Mouse (Mus musculus) forebrain, embryonic 11.5 days (tissue): ENCODE measurements around the gene Usp42. TPM values are rescaled to one million over a fixed set of nuclear protein-coding genes. Genes with fewer than 3 reads are reported as not detected.

Experiments used
- ATAC-seq: fragments of 200-750 bp; cut with Nextera tagmentation; replicated peaks from 2 replicates; pipeline ENCODE4 v1.8.0; 2017; ENCODE audit warnings: moderate TSS enrichment; ENCODE audit not compliant: low FRiP score
- DNase-seq: peaks from one replicate; pipeline ENCODE4 v3.0.0-alpha.2; 2017; ENCODE audit warnings: low spot score
- H3K27ac ChIP-seq: fragments of 300-500 bp; sonication (generic); 2 replicates; pipeline ENCODE4 v1.5.1; 2014; ENCODE audit warnings: low read depth, low read length
- H3K27me3 ChIP-seq: fragments of 300-500 bp; sonication (generic); 2 replicates; pipeline ENCODE4 v1.6.1; 2014; ENCODE audit warnings: mild to moderate bottlenecking, low read length, mixed read lengths; ENCODE audit not compliant: control insufficient read depth, insufficient read depth
- H3K36me3 ChIP-seq: fragments of 300-500 bp; sonication (generic); 2 replicates; pipeline ENCODE4 v1.6.1; 2014; ENCODE audit warnings: mild to moderate bottlenecking, low read length, moderate library complexity, mixed read lengths; ENCODE audit not compliant: control insufficient read depth, insufficient read depth
- H3K4me1 ChIP-seq: fragments of 300-500 bp; sonication (generic); replicated peaks from 2 replicates; pipeline ENCODE4 v1.6.1; 2014; ENCODE audit warnings: low read length, mixed read lengths; ENCODE audit not compliant: control insufficient read depth, insufficient read depth
- H3K4me2 ChIP-seq: fragments of 300-500 bp; sonication (generic); 2 replicates; pipeline ENCODE4 v1.6.1; 2014; ENCODE audit warnings: low read depth, mild to moderate bottlenecking, low read length, moderate library complexity, mixed read lengths; ENCODE audit not compliant: severe bottlenecking
- H3K4me3 ChIP-seq: fragments of 300-500 bp; sonication (generic); 2 replicates; pipeline ENCODE4 v1.5.1; 2014; ENCODE audit warnings: low read depth, low read length
- H3K9ac ChIP-seq: fragments of 300-500 bp; sonication (generic); 2 replicates; pipeline ENCODE4 v1.6.1; 2014; ENCODE audit warnings: low read length
- H3K9me3 ChIP-seq: fragments of 300-500 bp; sonication (generic); 2 replicates; pipeline ENCODE4 v1.6.1; 2016; ENCODE audit warnings: low read length, mixed read lengths; ENCODE audit not compliant: control insufficient read depth
- WGBS: fragments of 180-500 bp; shearing (Covaris S2); extraction: QIAGEN DNeasy Blood & Tissue Kit; methylation state at CpG from one replicate; pipeline ENCODE4 v1.1.7; 2014; 5-methylcytosine and 5-hydroxymethylcytosine counted together
- polyA plus RNA-seq: library from polyadenylated mRNA; unstranded; fragments of >200 nt; fragmentation: Nextera tagmentation; extraction: Ambion mirVana; gene quantifications from 2 replicates; pipeline ENCODE4 v1.2.1, GENCODE M21; 2014

Usp42 gene
- polyA plus RNA-seq, 1 experiment from 2014 or later, result 35.5 TPM

DNA sequence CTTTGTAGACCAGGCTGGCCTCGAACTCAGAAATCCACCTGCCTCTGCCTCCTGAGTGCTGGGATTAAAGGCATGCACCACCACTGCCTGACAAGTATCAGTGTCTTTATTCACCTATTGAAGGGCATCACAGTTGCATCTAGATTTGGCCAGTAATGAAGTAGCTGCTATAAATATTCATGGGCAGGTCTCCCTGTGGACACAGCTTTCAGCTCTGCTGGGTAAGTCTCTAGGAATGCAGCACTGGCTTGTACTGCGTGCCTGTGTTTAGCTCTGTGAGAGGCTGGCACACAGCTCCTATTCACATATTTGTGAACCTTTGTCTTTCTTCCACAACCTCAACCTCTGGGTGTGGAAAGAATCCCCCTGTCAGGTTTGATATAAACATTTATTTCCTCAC is 63.2 kb downstream of the Usp42 start:
- H3K4me1 ChIP-seq, result no peaks in the 10 kb centered on the region
- ATAC-seq (no peak), DNase-seq (no peak)
- no peaks in the 10 kb centered on the region for H3K9me3 ChIP-seq
- 59% methylated on average over 2 of the region's 2 CpGs for WGBS
- H3K36me3 ChIP-seq, result no peaks in the 10 kb centered on the region
- H3K4me2 ChIP-seq, result no peak overlapping the region
- no peak overlapping the region for H3K4me3 ChIP-seq
- no peaks in the 10 kb centered on the region for H3K27me3 ChIP-seq
- H3K27ac ChIP-seq, result no peak overlapping the region
- no peak overlapping the region for H3K9ac ChIP-seq

DNA sequence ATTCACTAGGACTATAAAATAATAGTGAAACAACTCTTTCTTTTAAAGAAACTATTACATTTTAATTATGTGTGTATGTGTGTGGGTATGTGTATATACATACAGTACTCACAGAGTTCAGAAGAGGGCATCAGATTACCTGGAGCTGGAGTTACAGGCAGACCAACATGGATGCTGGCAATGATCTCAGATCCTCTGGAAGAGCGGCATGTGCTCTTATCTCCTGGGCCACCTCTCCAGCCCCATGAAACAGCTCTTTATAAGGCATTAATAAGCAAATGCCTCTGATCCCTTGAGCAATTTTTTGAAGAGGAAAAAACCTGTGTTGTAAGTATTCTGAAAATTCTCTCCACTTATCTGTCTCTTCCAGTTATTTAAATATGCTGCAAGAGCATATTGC is 66.1 kb downstream of the Usp42 start:
- DNase-seq (no peak), ATAC-seq (no peak)
- Histone ChIP-seq H3K9ac (no peak overlapping the region), H3K4me2 (no peak overlapping the region), H3K36me3 (no peaks in the 10 kb centered on the region), H3K4me3 (no peak overlapping the region), H3K27me3 (no peaks in the 10 kb centered on the region), H3K4me1 (no peaks in the 10 kb centered on the region), H3K27ac (no peak overlapping the region), H3K9me3 (no peaks in the 10 kb centered on the region)
- 100% methylated on average over 1 of the region's 1 CpGs for WGBS

DNA sequence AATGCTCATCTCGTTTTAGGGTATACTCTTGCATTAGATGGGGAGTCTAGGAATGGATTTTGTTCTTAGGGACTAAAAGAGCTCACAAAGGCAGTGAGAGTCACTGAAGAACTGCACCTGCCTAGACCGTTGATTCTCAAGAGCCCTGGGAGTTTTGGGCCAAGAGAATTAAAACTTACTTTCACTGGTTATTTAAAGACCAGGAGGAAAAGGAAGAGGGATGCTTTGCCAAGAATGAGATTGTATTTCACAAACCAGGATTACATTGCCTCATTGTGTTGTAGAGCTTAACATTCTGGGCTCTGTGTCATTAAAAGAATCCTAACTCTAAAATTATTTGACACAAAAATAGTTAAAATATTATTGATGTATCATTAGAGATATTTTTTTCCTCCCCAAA is 66.5 kb downstream of the Usp42 start:
- ATAC-seq (no peak), DNase-seq (no peak)
- Histone ChIP-seq H3K9me3 (no peaks in the 10 kb centered on the region), H3K36me3 (no peaks in the 10 kb centered on the region), H3K27me3 (no peaks in the 10 kb centered on the region), H3K4me1 (no peaks in the 10 kb centered on the region), H3K27ac (no peak overlapping the region), H3K4me3 (no peak overlapping the region), H3K4me2 (no peak overlapping the region), H3K9ac (no peak overlapping the region)
- 77% methylated on average over 2 of the region's 2 CpGs for WGBS

DNA sequence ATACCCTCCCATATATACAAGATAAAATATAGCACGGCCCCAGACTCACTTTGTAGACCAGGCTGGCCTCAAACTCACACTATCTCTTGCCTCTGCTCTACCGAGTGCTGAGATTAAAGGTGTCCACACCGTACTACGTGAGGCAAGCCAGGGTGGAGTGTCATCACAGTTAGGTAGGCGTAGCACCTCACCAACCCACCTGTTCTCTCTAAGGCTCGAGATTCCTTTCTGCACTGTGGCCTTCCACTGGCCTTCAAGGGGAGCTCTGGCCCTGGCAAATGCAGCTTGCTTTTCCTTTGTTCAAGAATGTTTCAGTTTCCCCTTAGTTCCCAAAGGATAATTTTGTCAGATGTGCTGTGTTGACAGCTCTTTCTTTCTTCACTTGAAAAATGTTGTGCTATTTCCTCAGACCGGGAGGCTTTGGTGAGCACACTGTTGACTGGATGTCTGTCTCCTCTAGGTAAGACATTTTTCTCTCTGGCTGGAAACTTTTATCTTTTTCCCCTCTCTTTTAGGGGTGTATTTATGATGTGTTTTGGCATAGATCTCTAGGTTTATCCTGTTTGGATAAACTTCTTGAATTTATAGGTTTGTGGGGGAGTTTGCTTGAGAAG is 68.9 kb downstream of the Usp42 start:
- H3K27me3 ChIP-seq, result no peaks in the 10 kb centered on the region
- WGBS, result 88% methylated on average over 7 of the region's 7 CpGs
- no peak overlapping the region for H3K9ac ChIP-seq
- no peaks in the 10 kb centered on the region for H3K36me3 ChIP-seq
- no peak overlapping the region for H3K4me3 ChIP-seq
- no peak overlapping the region for H3K27ac ChIP-seq
- DNase-seq (no peak), ATAC-seq (no peak)
- no peaks in the 10 kb centered on the region for H3K9me3 ChIP-seq
- H3K4me2 ChIP-seq, result no peak overlapping the region
- no peaks in the 10 kb centered on the region for H3K4me1 ChIP-seq

Other genes starting within 250 kb of the Usp42 start
- gene Rac1, start 204.2 kb downstream of the Usp42 start, polyA plus RNA-seq, result 464 and 491 TPM in 2 replicates
- 27.8 and 29.4 TPM in 2 replicates for gene Cyth3, start 109.8 kb downstream of the Usp42 start, polyA plus RNA-seq
- 48.4 and 49.8 TPM in 2 replicates for gene Eif2ak1, start 85.5 kb upstream of the Usp42 start, polyA plus RNA-seq
- 0.55 TPM in 2 replicates for gene Ankrd61, start 165.4 kb upstream of the Usp42 start, polyA plus RNA-seq
- gene Aimp2, start 177.6 kb upstream of the Usp42 start, polyA plus RNA-seq, result 109 and 110 TPM in 2 replicates
- 41.5 and 42.2 TPM in 2 replicates for gene Pms2, start 177.7 kb upstream of the Usp42 start, polyA plus RNA-seq
- gene Gm42421, start 195.9 kb upstream of the Usp42 start, polyA plus RNA-seq, result 0.83 and 1.4 TPM in 2 replicates
- gene Rsph10b, start 200.8 kb upstream of the Usp42 start, polyA plus RNA-seq, result 0.73 and 0.79 TPM in 2 replicates